Mouse (Mus musculus): ENCODE measurements around the gene Myh14. TPM values are rescaled to one million over a fixed set of nuclear protein-coding genes. Genes with fewer than 3 reads are reported as not detected.

Gene Myh14
- polyA plus RNA-seq, 1 experiment from 2014 or later: 4.3 TPM

DNA sequence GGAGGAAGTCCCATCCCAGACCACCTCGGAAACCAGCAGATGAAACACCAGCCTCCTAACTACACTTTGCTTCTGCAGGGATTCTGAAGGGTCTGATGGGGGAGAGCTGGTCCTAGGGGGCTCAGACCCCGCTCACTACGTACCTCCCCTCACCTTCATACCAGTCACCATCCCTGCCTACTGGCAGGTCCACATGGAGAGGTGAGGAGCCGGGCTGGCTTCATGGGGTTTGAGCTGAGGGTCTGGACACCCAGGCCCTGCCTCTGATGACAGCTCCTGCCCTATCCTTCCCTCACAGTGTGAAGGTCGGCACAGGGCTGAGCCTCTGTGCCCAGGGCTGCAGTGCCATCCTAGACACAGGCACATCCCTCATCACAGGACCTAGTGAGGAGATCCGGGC is 85.7 kb downstream of the Myh14 start:
- Histone ChIP-seq H3K4me1 (peaks cover 25% of the 10 kb centered on the region), H3K36me3 (no peaks in the 10 kb centered on the region), H3K9me3 (replicated peaks) (no peaks in the 10 kb centered on the region), H3K4me3 (no peak overlapping the region), H3K27ac (no peak overlapping the region), H3K4me2 (replicated peaks) (no peak overlapping the region), H3K9ac (no peak overlapping the region), H3K27me3 (peaks cover 33% of the 10 kb centered on the region)
- no peak for ATAC-seq (ENCODE audit: low FRiP score)
- WGBS: 86% methylated on average over 6 of the region's 6 CpGs

DNA sequence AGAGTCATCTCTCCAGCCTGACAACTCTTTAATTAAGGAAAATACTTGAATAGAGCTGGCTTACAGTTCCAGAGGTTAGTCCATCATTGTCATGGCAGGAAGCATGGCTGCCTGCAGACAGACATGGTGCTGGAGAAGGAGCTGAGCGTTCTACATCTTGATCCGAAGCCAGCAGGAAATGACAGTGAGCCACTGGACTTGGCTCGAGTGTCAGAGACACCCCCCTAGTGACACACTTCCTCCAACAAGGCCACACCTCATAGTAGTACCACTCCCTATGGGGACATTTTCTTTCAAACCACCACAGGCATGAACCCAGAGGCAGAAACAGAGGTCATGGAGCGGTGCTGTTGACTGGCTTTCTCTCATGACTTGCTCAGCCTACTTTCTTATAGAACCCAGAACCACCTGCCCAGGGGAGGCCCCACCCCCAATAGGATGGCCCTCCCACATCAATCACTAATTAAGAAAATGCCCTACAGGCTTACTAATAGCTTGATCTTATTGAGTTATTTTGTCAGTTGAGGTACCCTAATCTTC is 86.3 kb downstream of the Myh14 start:
- no peak for ATAC-seq (ENCODE audit: low FRiP score)
- Histone ChIP-seq H3K9ac (no peak overlapping the region), H3K4me1 (peaks cover 19% of the 10 kb centered on the region), H3K27me3 (peaks cover 29% of the 10 kb centered on the region), H3K4me3 (no peak overlapping the region), H3K9me3 (replicated peaks) (no peaks in the 10 kb centered on the region), H3K36me3 (no peaks in the 10 kb centered on the region), H3K4me2 (replicated peaks) (no peak overlapping the region), H3K27ac (no peak overlapping the region)
- WGBS: 88% methylated on average over 4 of the region's 4 CpGs

DNA sequence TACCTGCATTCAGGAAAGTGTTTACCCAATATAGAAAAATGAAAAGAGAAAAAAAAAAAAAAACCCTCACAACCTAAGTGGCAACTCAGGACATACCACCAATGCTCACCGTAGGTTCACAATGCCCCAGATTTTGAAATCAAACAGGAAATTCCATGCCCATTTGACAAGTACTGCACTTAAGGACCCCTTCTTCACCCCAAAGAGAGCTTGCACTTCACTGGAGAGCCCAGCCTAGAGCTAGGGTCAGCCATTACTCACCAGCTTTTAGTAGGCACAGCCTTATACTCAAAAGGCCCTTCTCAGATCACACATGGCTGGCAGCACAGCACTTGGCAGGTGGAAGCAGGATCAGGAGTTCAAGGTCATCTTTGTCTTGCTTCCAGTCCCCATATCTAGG is 87.5 kb downstream of the Myh14 start:
- H3K9ac ChIP-seq: no peak overlapping the region
- H3K4me2 ChIP-seq (replicated peaks): no peak overlapping the region
- H3K27me3 ChIP-seq: peaks cover 22% of the 10 kb centered on the region
- 0 out of 2 replicates have a peak, but pooled peaks cover 4% of the 10 kb centered on the region for H3K9me3 ChIP-seq (replicated peaks)
- peaks cover 9% of the 10 kb centered on the region for H3K4me1 ChIP-seq
- no peak for ATAC-seq (ENCODE audit: low FRiP score)
- H3K4me3 ChIP-seq: no peak overlapping the region
- no peaks in the 10 kb centered on the region for H3K36me3 ChIP-seq
- no peak overlapping the region for H3K27ac ChIP-seq
- WGBS: 86% methylated on average over 1 of the region's 1 CpGs

DNA sequence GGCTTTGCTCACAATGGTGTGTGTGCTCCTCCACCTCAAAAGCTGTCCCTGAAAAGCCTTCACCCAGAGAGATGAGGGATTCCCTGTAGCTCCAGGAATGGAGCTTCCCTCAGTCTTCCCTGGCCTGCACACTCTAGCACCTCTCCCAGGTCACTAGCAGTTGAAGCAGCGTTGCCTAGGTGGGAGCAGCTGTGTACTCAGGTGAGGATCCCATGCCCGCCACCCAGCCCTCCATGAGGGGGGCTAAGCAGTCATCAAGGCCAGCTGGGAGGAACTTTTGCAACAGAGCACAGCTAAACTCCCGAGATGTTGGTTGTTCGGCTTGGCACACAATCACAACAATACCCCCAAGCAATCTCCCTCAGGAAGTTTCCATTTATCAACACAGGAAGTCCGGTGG is 87.9 kb downstream of the Myh14 start:
- no peak overlapping the region for H3K4me3 ChIP-seq
- 90% methylated on average over 5 of the region's 5 CpGs for WGBS
- H3K4me1 ChIP-seq: peaks cover 5% of the 10 kb centered on the region; the same call in 1 of the 2 replicates
- H3K27me3 ChIP-seq: peaks cover 18% of the 10 kb centered on the region
- ATAC-seq (ENCODE audit: low FRiP score): no peak
- no peaks in the 10 kb centered on the region for H3K36me3 ChIP-seq
- H3K4me2 ChIP-seq (replicated peaks): no peak overlapping the region
- no peak overlapping the region for H3K9ac ChIP-seq
- 0 out of 2 replicates have a peak, but pooled peaks cover 4% of the 10 kb centered on the region for H3K9me3 ChIP-seq (replicated peaks)
- H3K27ac ChIP-seq: no peak overlapping the region

DNA sequence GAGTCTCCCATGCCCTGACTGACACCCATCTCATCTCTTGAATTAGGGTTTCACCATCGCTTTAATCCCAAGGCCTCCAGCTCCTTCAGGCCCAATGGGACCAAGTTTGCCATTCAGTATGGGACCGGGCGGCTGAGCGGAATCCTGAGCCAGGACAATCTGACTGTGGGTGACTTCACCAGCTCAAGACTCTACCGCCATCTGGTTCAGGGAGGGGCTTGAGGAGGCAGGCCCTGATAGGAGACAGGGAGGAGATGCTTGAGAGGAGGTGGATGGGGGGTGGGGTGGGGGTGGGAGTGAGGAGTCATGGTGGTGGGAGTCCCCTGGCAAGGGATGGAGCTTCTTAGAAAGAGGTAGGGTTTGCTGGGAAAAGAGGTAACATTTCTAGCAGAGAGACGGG is 89.0 kb downstream of the Myh14 start:
- Histone ChIP-seq H3K4me2 (replicated peaks) (no peak overlapping the region), H3K27ac (no peak overlapping the region)
- 83% methylated on average over 6 of the region's 6 CpGs for WGBS

DNA sequence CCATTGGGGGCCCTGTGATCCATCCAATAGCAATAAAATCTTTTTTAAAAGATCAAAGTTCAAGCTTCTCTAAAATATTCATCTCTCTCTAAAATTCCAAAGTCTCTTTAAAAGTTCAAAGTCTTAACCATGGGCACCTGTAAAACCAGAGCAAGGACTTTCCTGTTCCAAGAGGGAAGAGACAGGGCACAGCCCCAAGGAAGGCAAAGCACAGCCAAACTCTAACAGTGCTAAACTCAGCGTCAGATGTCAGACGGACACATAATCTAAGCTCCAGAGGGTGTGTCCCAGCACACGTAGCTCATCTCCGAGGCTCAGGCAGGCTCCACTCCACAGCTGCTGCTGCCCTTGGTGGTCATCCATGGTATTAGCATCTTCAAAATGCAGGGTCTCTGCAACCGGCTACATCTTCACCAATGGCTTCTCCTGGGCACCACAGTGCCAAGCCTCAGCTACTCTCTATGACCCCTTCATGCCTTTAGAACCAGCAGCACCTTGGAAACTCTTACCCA is 94.3 kb downstream of the Myh14 start:
- Histone ChIP-seq H3K4me2 (replicated peaks) (no peak overlapping the region), H3K4me3 (no peak overlapping the region), H3K27ac (no peak overlapping the region), H3K9me3 (replicated peaks) (0 out of 2 replicates have a peak, but pooled peaks cover 4% of the 10 kb centered on the region), H3K9ac (no peak overlapping the region), H3K27me3 (no peaks in the 10 kb centered on the region), H3K36me3 (no peaks in the 10 kb centered on the region), H3K4me1 (no peaks in the 10 kb centered on the region; the same call in 1 of the 2 replicates)
- no peak for ATAC-seq (ENCODE audit: low FRiP score)
- 50% methylated on average over 5 of the region's 5 CpGs for WGBS

More for the DNA sequence above, 89.0 kb downstream of the Myh14 start:
- H3K36me3 ChIP-seq: no peaks in the 10 kb centered on the region
- ATAC-seq (ENCODE audit: low FRiP score): no peak
- 0 out of 2 replicates have a peak, but pooled peaks cover 4% of the 10 kb centered on the region for H3K9me3 ChIP-seq (replicated peaks)
- H3K4me3 ChIP-seq: no peak overlapping the region
- H3K4me1 ChIP-seq: no peaks in the 10 kb centered on the region
- peaks cover 9% of the 10 kb centered on the region for H3K27me3 ChIP-seq
- H3K9ac ChIP-seq: no peak overlapping the region

DNA sequence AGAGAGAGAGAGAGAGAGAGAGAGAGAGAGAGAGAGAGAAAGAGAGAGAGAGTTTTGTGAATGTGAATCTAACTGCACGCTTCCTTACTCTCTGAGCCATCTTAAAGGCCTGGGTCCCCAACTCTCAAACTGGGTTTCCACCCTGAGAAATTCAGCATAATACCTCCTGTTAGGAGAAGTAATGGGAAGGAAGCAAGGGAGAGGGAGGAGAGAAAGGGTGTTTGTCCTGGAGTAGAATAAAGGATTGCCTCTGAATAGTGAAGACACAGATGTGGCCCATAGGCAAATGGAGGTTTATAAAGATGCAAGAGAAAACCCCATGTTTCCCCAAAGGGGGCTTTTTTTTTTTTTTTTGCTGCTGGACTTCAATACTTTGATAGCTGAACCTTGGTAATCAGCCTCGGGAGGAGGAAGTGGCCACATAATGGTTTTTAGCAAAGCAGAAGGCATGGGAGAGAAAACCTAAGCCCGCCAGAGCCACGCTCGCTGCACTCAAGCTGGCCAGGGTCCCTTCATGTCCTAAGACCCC is 97.6 kb downstream of the Myh14 start:
- Histone ChIP-seq H3K27ac (no peak overlapping the region), H3K9me3 (replicated peaks) (no peaks in the 10 kb centered on the region), H3K4me2 (replicated peaks) (no peak overlapping the region), H3K36me3 (no peaks in the 10 kb centered on the region), H3K9ac (no peak overlapping the region), H3K27me3 (no peaks in the 10 kb centered on the region), H3K4me3 (no peak overlapping the region), H3K4me1 (no peaks in the 10 kb centered on the region; the same call in 1 of the 2 replicates)
- 76% methylated on average over 5 of the region's 5 CpGs for WGBS
- ATAC-seq (ENCODE audit: low FRiP score): no peak

DNA sequence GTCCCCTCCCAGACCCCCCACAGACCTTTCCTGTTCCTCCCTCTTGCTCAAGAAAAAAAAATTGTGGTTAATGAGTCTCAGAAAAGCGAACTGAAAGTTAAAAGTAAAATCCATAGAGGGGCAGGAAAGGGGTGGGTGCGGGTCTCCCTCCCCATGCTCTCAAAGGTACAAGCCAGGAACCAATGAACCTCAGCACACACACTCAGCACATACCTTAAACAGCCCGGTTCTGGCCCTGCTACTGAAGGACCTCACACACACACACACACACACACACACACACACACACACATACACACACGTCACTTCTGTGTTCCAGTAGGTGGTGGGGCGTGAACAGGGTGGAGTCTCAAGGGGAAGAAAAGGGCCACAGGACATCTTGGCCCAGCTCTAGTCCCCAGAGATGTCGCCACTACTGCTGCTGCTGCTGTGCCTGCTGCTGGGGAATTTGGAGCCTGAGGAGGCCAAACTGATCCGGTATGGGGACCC is 98.4 kb downstream of the Myh14 start, which contains the start of gene Napsa:
Gene Napsa (plus strand): TSS at position 168 of the 489 bp plus-strand sequence.
- H3K9me3 ChIP-seq (replicated peaks): no peaks in the 10 kb centered on the region
- 35% methylated on average over 7 of the region's 7 CpGs for WGBS
- no peak within 1 kb of the TSS for H3K4me3 ChIP-seq
- no peaks in the 10 kb centered on the region for H3K36me3 ChIP-seq
- no peak within 1 kb of the TSS for H3K9ac ChIP-seq
- no peak for ATAC-seq (ENCODE audit: low FRiP score)
- no peak within 1 kb of the TSS for H3K27ac ChIP-seq
- no peaks in the 10 kb centered on the region for H3K27me3 ChIP-seq
- no peak within 1 kb of the TSS for H3K4me2 ChIP-seq (replicated peaks)
- H3K4me1 ChIP-seq: no peaks in the 10 kb centered on the region; the same call in 1 of the 2 replicates

DNA sequence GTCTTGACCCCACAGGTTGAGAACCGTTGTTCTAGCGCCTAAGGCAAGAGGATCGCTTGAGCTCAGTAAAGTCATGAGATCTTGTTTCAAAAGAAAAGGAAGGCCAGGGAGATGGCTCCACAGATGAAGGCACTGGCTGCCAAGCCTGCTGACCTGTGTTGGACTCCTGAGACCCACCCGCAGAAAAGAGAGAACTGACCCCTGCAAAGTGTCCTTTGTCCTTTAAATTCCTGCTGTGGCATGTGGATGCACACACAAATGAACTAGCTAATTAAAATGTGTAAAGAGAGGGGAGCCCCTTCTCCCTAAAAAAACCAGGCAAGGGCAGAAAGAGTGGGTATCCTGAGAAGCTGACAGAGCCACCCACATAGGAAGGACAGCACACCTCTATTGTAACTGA is 98.8 kb downstream of the Myh14 start:
- WGBS: 30% methylated on average over 4 of the region's 4 CpGs
- ATAC-seq (ENCODE audit: low FRiP score): no peak
- no peak overlapping the region for H3K4me3 ChIP-seq

DNA sequence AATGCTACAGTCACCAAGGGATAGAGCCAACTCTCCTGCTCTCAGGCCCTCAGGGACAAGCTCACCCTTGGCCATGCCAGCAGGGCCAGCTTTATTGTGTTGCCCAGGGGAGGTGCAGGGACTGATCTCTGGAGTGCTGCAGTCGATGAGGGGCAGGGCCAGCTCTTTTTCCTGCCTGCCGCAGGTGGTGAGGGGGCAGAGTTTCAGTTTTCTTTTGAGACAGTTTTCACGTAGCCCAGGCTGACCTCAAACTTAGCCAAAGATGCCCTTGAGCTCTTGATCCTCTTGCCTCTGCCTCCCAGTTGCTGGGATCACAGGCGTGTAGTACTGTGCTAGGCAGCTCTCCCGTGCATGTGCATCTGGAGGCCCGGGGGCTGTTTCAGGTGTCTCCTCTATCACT is 99.7 kb downstream of the Myh14 start:
- Histone ChIP-seq H3K4me2 (replicated peaks) (no peak overlapping the region), H3K9ac (no peak overlapping the region), H3K36me3 (no peaks in the 10 kb centered on the region), H3K4me1 (no peaks in the 10 kb centered on the region; the same call in 1 of the 2 replicates), H3K4me3 (no peak overlapping the region), H3K27me3 (no peaks in the 10 kb centered on the region), H3K9me3 (replicated peaks) (no peaks in the 10 kb centered on the region), H3K27ac (no peak overlapping the region)
- no peak for ATAC-seq (ENCODE audit: low FRiP score)
- WGBS: 83% methylated on average over 6 of the region's 6 CpGs

More for the DNA sequence above, 98.8 kb downstream of the Myh14 start:
- Histone ChIP-seq H3K9ac (no peak overlapping the region), H3K27me3 (no peaks in the 10 kb centered on the region), H3K4me2 (replicated peaks) (no peak overlapping the region), H3K27ac (no peak overlapping the region), H3K4me1 (no peaks in the 10 kb centered on the region; the same call in 1 of the 2 replicates), H3K9me3 (replicated peaks) (no peaks in the 10 kb centered on the region), H3K36me3 (no peaks in the 10 kb centered on the region)

DNA sequence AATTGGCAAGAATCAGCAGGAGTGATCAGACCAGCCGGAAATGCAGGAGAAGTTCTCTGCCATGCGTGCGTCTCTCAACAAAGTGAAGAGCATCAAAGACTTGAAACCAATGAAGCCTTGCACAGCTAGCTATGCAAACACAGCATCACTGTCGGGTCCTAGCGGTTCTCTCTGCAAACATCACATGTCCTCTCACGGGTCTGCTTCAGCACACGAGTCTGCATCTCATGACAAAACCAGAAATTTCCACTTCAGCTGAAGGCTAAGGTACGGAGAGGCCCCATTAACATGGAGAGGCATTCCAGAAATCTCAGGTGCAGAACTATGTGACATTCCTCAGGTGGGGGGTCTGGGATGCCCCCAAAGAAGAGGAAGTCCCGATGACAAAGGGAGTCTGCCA is 101.8 kb downstream of the Myh14 start:
- no peaks in the 10 kb centered on the region; the same call in 1 of the 2 replicates for H3K4me1 ChIP-seq
- 76% methylated on average over 9 of the region's 9 CpGs for WGBS
- H3K36me3 ChIP-seq: no peaks in the 10 kb centered on the region
- ATAC-seq (ENCODE audit: low FRiP score): no peak
- no peak overlapping the region for H3K4me3 ChIP-seq
- H3K4me2 ChIP-seq (replicated peaks): no peak overlapping the region
- H3K9me3 ChIP-seq (replicated peaks): no peaks in the 10 kb centered on the region
- no peak overlapping the region for H3K27ac ChIP-seq
- H3K27me3 ChIP-seq: no peaks in the 10 kb centered on the region
- H3K9ac ChIP-seq: no peak overlapping the region; the same call in 1 of the 2 replicates

DNA sequence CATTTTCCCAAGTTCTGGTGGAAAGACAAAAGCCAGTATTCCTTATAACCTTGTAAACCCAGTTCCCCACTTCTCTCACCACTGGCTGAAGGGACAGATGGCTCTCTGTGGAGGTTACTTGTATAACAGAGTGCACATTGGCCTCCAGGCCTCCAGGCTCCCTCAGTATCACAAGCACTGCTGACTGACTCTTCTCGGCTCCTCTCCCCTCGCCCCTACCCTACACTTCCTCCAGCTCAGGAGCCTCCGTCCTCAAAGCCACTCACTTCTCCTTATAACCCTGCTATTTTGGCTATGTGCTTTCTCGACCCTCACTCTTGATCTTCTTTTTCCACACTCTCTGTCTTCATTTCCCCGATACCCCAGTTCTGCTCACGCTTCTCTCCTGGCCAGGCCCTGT is 105.2 kb downstream of the Myh14 start:
- Histone ChIP-seq H3K9ac (no peak overlapping the region), H3K4me3 (no peak overlapping the region), H3K27me3 (no peaks in the 10 kb centered on the region; the same call in 1 of the 2 replicates), H3K27ac (no peak overlapping the region), H3K36me3 (no peaks in the 10 kb centered on the region), H3K4me2 (replicated peaks) (no peak overlapping the region), H3K9me3 (replicated peaks) (no peaks in the 10 kb centered on the region), H3K4me1 (no peaks in the 10 kb centered on the region)
- 76% methylated on average over 6 of the region's 6 CpGs for WGBS
- no peak for ATAC-seq (ENCODE audit: low FRiP score)

DNA sequence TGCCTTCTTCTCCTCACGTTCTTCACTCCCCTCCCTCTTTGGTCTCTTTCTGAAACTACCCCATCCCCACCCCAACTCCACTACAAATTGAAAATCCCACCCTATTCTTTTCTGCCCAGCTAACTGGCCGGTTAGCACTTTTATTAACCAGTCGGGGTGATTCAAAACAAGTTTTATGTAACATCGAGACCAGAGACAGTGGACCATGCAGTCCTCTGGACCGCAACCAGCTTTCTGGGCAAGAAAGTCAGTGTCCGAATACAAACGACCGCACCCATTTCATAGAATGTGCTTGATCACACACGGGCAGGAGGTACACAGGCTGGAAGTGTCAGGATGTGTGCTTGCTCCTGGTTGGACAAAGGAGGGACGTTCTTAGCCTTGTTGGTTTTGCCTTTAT is 106.2 kb downstream of the Myh14 start:
- no peak for ATAC-seq (ENCODE audit: low FRiP score)
- no peak overlapping the region for H3K4me2 ChIP-seq (replicated peaks)
- no peak overlapping the region for H3K9ac ChIP-seq
- H3K4me3 ChIP-seq: no peak overlapping the region
- H3K9me3 ChIP-seq (replicated peaks): no peaks in the 10 kb centered on the region
- H3K27ac ChIP-seq: no peak overlapping the region
- H3K36me3 ChIP-seq: no peaks in the 10 kb centered on the region
- WGBS: 89% methylated on average over 10 of the region's 10 CpGs
- no peaks in the 10 kb centered on the region for H3K4me1 ChIP-seq
- H3K27me3 ChIP-seq: no peaks in the 10 kb centered on the region; the same call in 1 of the 2 replicates

All from hindbrain, embryonic 12.5 days (tissue).